Mouse (Mus musculus): ENCODE results near the gene Ccna2.

DNA sequence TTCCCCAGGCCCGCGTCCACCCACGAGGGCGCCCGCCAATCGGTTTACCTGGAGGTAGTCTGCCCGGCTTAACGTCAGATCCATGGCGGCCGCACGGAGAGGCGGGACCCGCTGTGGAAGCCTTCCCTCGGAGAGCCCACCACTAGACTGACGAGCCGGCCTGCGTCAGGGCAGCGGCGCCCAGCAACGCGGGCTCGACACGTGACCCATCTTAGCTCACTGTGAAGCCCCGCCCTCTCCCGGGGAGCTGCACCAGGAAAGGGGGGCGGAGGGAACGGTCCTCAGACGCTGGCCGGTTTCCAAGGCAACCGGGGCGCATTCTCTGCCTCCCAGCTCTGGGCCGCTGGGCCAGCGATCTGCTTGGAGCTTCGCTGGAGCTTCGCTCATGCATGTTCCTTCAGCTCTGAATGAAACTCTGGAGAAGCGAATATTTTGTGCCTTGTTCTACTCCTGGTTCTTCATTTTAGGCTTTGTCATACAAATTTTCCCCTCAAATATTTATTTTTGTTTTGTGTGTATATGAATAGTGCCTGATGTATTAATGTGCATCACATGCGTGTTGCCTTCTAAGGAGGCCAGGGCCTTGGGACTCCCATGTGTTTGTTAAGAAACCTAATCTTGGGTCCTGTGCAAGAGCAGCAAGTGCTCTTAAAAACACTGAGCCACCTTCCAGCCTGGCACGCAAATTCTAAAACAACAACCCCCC lies 41.4 kb upstream of the Ccna2 start, which contains the start of gene Bbs7:
- no peak for TF ChIP-seq CTCF (IDR thresholded peaks at IDR 0.05; ENCODE audit: borderline replicate concordance, extremely low read depth, insufficient read depth, insufficient read length)
- TF ChIP-seq POLR2A (IDR thresholded peaks at IDR 0.05; ENCODE audit: borderline replicate concordance, extremely low read depth, insufficient read depth, insufficient read length, poor library complexity, severe bottlenecking), result peak; percentile 80

All from brain, embryonic 14.5 days (tissue).